Mouse (Mus musculus): ENCODE data around the gene Fmo5.

DNA sequence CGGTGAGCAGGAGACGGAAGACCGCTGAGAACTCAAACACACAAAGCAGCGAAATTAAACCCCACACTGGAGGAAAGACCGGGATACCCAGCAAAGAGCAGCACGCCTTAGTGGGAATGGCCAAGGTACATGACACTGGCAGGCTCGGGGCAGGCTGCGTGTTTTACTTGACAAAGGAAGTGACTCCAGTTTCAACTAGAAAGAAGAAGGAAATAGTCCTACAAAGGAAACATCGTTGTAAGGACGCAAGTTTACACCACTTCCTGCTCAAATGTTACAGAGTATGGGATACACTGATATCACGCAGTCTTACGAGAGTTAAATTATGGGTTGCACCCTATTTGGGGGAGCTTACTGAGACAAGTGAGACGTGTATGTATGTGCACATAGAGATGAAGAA is 34.5 kb upstream of the Fmo5 start:
- TF ChIP-seq POLR2A (IDR thresholded peaks at IDR 0.05; ENCODE audit: borderline replicate concordance, extremely low read depth, low read depth, low read length) (no peak), CTCF (IDR thresholded peaks at IDR 0.05; ENCODE audit: insufficient read depth, low read length) (no peak)

Data from lung, adult 2 months (tissue).